26 mouse cellular contexts compared by ENCODE assay signal in genomic region chr14:120967072-120967471, GRCm38 (mm10). TPM values are rescaled to one million over a fixed set of nuclear protein-coding genes. Genes with fewer than 3 reads are reported as not detected.
DNase-seq lines count a peak whose midpoint lies in the region; ATAC-seq and TF ChIP-seq lines count a peak whose summit lies in the region.
"Had no signal": no experiment of that assay in that cellular context is flagged by ENCODE, and none has a peak within 500 bp of the region (broad histone marks: within the 10 kb centered on the region; RNA-seq: fewer than 3 reads in every experiment).

No protein-coding gene starts in this region.

- H3K27ac ChIP-seq in spleen, adult 2 months (ENCODE audit: insufficient read depth, low read length) = no peak overlapping the region
- H3K27ac ChIP-seq: forebrain, embryonic 13.5 days; gastrocnemius, adult 2 months; hindbrain, embryonic 12.5 days; kidney, postnatal 0 days; limb, embryonic 10.5 days; macrophage; midbrain, embryonic 13.5 days; stomach, postnatal 0 days had no signal

- no peaks in the 10 kb centered on the region for H3K36me3 ChIP-seq in spleen, adult 2 months (ENCODE audit: control insufficient read depth, insufficient read depth, low read length)
- H3K36me3 ChIP-seq: G1E; hindbrain, embryonic 12.5 days; limb, embryonic 10.5 days; midbrain, embryonic 13.5 days had no signal

- ATAC-seq in megakaryocyte, adult 5-6 weeks (ENCODE audit: poor library complexity, severe bottlenecking) = peak; percentile 67
- ATAC-seq: activated CD4-positive, CD25-positive, alpha-beta regulatory T cell, adult 4 months; forebrain, embryonic 13.5 days; lung, postnatal 0 days; midbrain, embryonic 13.5 days had no signal

- no peak for TF ChIP-seq CTCF in spleen, adult 2 months (IDR thresholded peaks at IDR 0.05; ENCODE audit: extremely low read depth, insufficient read depth, insufficient read length, insufficient replicate concordance)

- WGBS in spleen, adult 2 months = 32% methylated on average over 6 of the region's 6 CpGs

- intact Hi-C loops in heart, postnatal 14 days (cut with DNase I) = no loop called here

- no peaks in the 10 kb centered on the region for H3K4me1 ChIP-seq in spleen, adult 2 months (ENCODE audit: control insufficient read depth, insufficient read depth, insufficient read length)
- H3K4me1 ChIP-seq: forebrain, embryonic 13.5 days; hindbrain, embryonic 12.5 days; limb, embryonic 10.5 days; midbrain, embryonic 13.5 days had no signal

- DNase-seq in spleen, adult 2 months (ENCODE audit: low read depth in 1 of 2, low spot score in 2 of 2) = peak; percentile 6 to 8
- DNase-seq in spleen, adult 18-20 months = no peak
- peak; percentile 16 for DNase-seq in thymus, postnatal 0 days (ENCODE audit: low spot score)
- DNase-seq in testis, postnatal 14 days (ENCODE audit: low spot score) = no peak
- no peak for DNase-seq in right cerebral cortex, adult 18-20 months
- no peak for DNase-seq in heart, postnatal 14 days
- DNase-seq in Muller cell, postnatal 12 days (ENCODE audit: inconsistent ontology term) = no peak
- DNase-seq: adrenal gland, postnatal 14 days; cerebellum, adult 2 months; cerebellum, postnatal 25 days; embryo, embryonic 11 days; gastrocnemius, adult 2 months; kidney, adult 18-20 months; layer of hippocampus, adult 9-11 months; right cerebral cortex, postnatal 25 days had no signal

- no peaks in the 10 kb centered on the region for H3K27me3 ChIP-seq in spleen, adult 2 months (ENCODE audit: control insufficient read depth, insufficient read depth, low read length)
- H3K27me3 ChIP-seq: forebrain, embryonic 13.5 days; hindbrain, embryonic 12.5 days; midbrain, embryonic 13.5 days had no signal

- no peak overlapping the region for H3K4me3 ChIP-seq in spleen, adult 2 months (ENCODE audit: extremely low read depth, insufficient read depth, insufficient read length)
- H3K4me3 ChIP-seq: forebrain, embryonic 13.5 days; gastrocnemius, adult 2 months; hindbrain, embryonic 12.5 days; limb, embryonic 10.5 days; midbrain, embryonic 13.5 days had no signal

- TF ChIP-seq POLR2A in spleen, adult 2 months (IDR thresholded peaks at IDR 0.05; ENCODE audit: low read depth, low read length) = no peak

RNA-seq across cellular contexts. Expression of gene Ipo5, which starts 56.0 kb away (rescaled TPM):
- polyA plus RNA-seq in spleen, adult 2 months (2012; rRNA removed) = 10.9 and 11.0 TPM in 2 replicates
- 60.0 and 61.0 TPM in 2 replicates for total RNA-seq in megakaryocyte, adult 5-6 weeks (2015)
- 96.7 and 102 TPM in 2 replicates for total RNA-seq in megakaryocyte, adult 5-6 weeks (2017)
- 51.1 and 52.8 TPM in 2 replicates for polyA plus RNA-seq in thymus, postnatal 0 days (2015; fragmentation: Nextera tagmentation; extraction: Ambion mirVana)
- total RNA-seq in heart, postnatal 14 days (2021) = 10 to 100 TPM; 79.3 to 81.4 TPM

Comparison
In these comparisons a context has a peak if more than half of its experiments do, and no peak if none do; other contexts are left out.
1. DNase-seq: peak in spleen, adult 2 months (2 of 2) and thymus, postnatal 0 days (single experiment); none in spleen, adult 18-20 months (0 of 2), testis, postnatal 14 days (single experiment), right cerebral cortex, adult 18-20 months (single experiment), heart, postnatal 14 days (0 of 2) and Muller cell, postnatal 12 days (single experiment).